Mouse (Mus musculus): ENCODE data around the gene Pnp2. TPM values are rescaled to one million over a fixed set of nuclear protein-coding genes. Genes with fewer than 3 reads are reported as not detected.
A peak's percentile ranks its signal among the peaks of the same experiment; 100 is the strongest.

Pnp2 gene
- total and polyA plus RNA-seq, 2 experiments from 2014 or later: 1.1 to 1.4 TPM

GRCm38 (mm10) chr14:50931493-50932020, 24.2 kb upstream of the Pnp2 start:
- TF ChIP-seq CTCF (IDR thresholded peaks at IDR 0.05): no peak
- peak overlapping the region; percentile 48 for H3K27ac ChIP-seq (ENCODE audit: low read depth, low read length)
- H3K4me3 ChIP-seq (ENCODE audit: low read depth, low read length): peak overlapping the region; percentile 97
- peak overlapping the region; percentile 45 for H3K9ac ChIP-seq (replicated peaks; ENCODE audit: low read length, poor library complexity, severe bottlenecking)
- peaks cover 8% of the 10 kb centered on the region; the same call in 1 of the 2 replicates for H3K4me1 ChIP-seq (ENCODE audit: insufficient read depth, low read length)
- H3K9me3 ChIP-seq (ENCODE audit: low read length): no peaks in the 10 kb centered on the region
- 10% methylated on average over 12 of the region's 12 CpGs for WGBS
- peaks cover 23% of the 10 kb centered on the region for H3K36me3 ChIP-seq (ENCODE audit: insufficient read depth, low read length)
- H3K27me3 ChIP-seq (ENCODE audit: insufficient read depth, low read length): no peaks in the 10 kb centered on the region
- ATAC-seq (ENCODE audit: low FRiP score): no peak
- peak overlapping the region; percentile 56 for H3K4me2 ChIP-seq (ENCODE audit: low read depth, low read length, poor library complexity, severe bottlenecking)
- DNase-seq (ENCODE audit: low spot score): no peak

GRCm38 (mm10) chr14:50936649-50937048, 19.1 kb upstream of the Pnp2 start:
- no peak overlapping the region for H3K9ac ChIP-seq (replicated peaks; ENCODE audit: low read length, poor library complexity, severe bottlenecking)
- no peak for DNase-seq (ENCODE audit: low spot score)

GRCm38 (mm10) chr14:50938119-50938908, 17.5 kb upstream of the Pnp2 start:
- Histone ChIP-seq H3K9ac (replicated peaks; ENCODE audit: low read length, poor library complexity, severe bottlenecking) (no peak overlapping the region), H3K4me2 (ENCODE audit: low read depth, low read length, poor library complexity, severe bottlenecking) (no peak overlapping the region), H3K27ac (ENCODE audit: low read depth, low read length) (no peak overlapping the region), H3K4me3 (ENCODE audit: low read depth, low read length) (no peak overlapping the region), H3K36me3 (ENCODE audit: insufficient read depth, low read length) (no peaks in the 10 kb centered on the region), H3K27me3 (ENCODE audit: insufficient read depth, low read length) (no peaks in the 10 kb centered on the region), H3K4me1 (ENCODE audit: insufficient read depth, low read length) (no peaks in the 10 kb centered on the region), H3K9me3 (ENCODE audit: low read length) (no peaks in the 10 kb centered on the region)
- DNase-seq (ENCODE audit: low spot score) (no peak), ATAC-seq (ENCODE audit: low FRiP score) (no peak)
- no peak for TF ChIP-seq CTCF (IDR thresholded peaks at IDR 0.05)
- WGBS: 96% methylated on average over 3 of the region's 3 CpGs

More at GRCm38 (mm10) chr14:50936649-50937048, 19.1 kb upstream of the Pnp2 start:
- H3K9me3 ChIP-seq (ENCODE audit: low read length): no peaks in the 10 kb centered on the region
- no peak overlapping the region for H3K27ac ChIP-seq (ENCODE audit: low read depth, low read length)
- no peak overlapping the region for H3K4me3 ChIP-seq (ENCODE audit: low read depth, low read length)
- no peaks in the 10 kb centered on the region for H3K27me3 ChIP-seq (ENCODE audit: insufficient read depth, low read length)
- no peak overlapping the region for H3K4me2 ChIP-seq (ENCODE audit: low read depth, low read length, poor library complexity, severe bottlenecking)
- WGBS: 45% methylated on average over 1 of the region's 1 CpGs
- no peak for ATAC-seq (ENCODE audit: low FRiP score)
- no peaks in the 10 kb centered on the region for H3K4me1 ChIP-seq (ENCODE audit: insufficient read depth, low read length)
- H3K36me3 ChIP-seq (ENCODE audit: insufficient read depth, low read length): no peaks in the 10 kb centered on the region
- no peak for TF ChIP-seq CTCF (IDR thresholded peaks at IDR 0.05)

GRCm38 (mm10) chr14:50938940-50939339, 16.9 kb upstream of the Pnp2 start:
- Histone ChIP-seq H3K4me1 (ENCODE audit: insufficient read depth, low read length) (no peaks in the 10 kb centered on the region), H3K27me3 (ENCODE audit: insufficient read depth, low read length) (no peaks in the 10 kb centered on the region), H3K27ac (ENCODE audit: low read depth, low read length) (no peak overlapping the region), H3K9me3 (ENCODE audit: low read length) (no peaks in the 10 kb centered on the region), H3K4me3 (ENCODE audit: low read depth, low read length) (no peak overlapping the region), H3K9ac (replicated peaks; ENCODE audit: low read length, poor library complexity, severe bottlenecking) (no peak overlapping the region), H3K4me2 (ENCODE audit: low read depth, low read length, poor library complexity, severe bottlenecking) (no peak overlapping the region), H3K36me3 (ENCODE audit: insufficient read depth, low read length) (no peaks in the 10 kb centered on the region)
- WGBS: 43% methylated on average over 2 of the region's 2 CpGs
- TF ChIP-seq CTCF (IDR thresholded peaks at IDR 0.05): no peak
- no peak for ATAC-seq (ENCODE audit: low FRiP score)
- DNase-seq (ENCODE audit: low spot score): no peak

- 16% methylated on average over 31 of the region's 31 CpGs for WGBS
Measured at GRCm38 (mm10) chr14:50943932-50944667, 11.7 kb upstream of the Pnp2 start, which contains the start of gene Gm49342. Gene Gm49342 (plus strand): TSS chr14:50944517.

More at GRCm38 (mm10) chr14:50943932-50944667, 11.7 kb upstream of the Pnp2 start, which contains the start of gene Gm49342:
- DNase-seq (ENCODE audit: low spot score): peak; percentile 94
- peak; percentile 50; the same call in 1 of the 2 replicates for TF ChIP-seq CTCF (IDR thresholded peaks at IDR 0.05)
- peak within 1 kb of the TSS; percentile 46 for H3K4me3 ChIP-seq (ENCODE audit: low read depth, low read length)
- ATAC-seq (ENCODE audit: low FRiP score): peak; percentile 98
- no peaks in the 10 kb centered on the region for H3K4me1 ChIP-seq (ENCODE audit: insufficient read depth, low read length)
- peak within 1 kb of the TSS; percentile 67 for H3K27ac ChIP-seq (ENCODE audit: low read depth, low read length)
- peak within 1 kb of the TSS; percentile 50 for H3K9ac ChIP-seq (replicated peaks; ENCODE audit: low read length, poor library complexity, severe bottlenecking)
- no peaks in the 10 kb centered on the region for H3K27me3 ChIP-seq (ENCODE audit: insufficient read depth, low read length)
- no peaks in the 10 kb centered on the region for H3K36me3 ChIP-seq (ENCODE audit: insufficient read depth, low read length)
- no peaks in the 10 kb centered on the region for H3K9me3 ChIP-seq (ENCODE audit: low read length)
- H3K4me2 ChIP-seq (ENCODE audit: low read depth, low read length, poor library complexity, severe bottlenecking): peak within 1 kb of the TSS; percentile 59
